Mouse (Mus musculus) liver, embryonic 13.5 days (tissue): ENCODE measurements around the gene Impg1. TPM values are rescaled to one million over a fixed set of nuclear protein-coding genes. Genes with fewer than 3 reads are reported as not detected.

ENCODE experiments used
- ATAC-seq: fragments of 200-750 bp; cut with Nextera tagmentation; 2 replicates; pipeline ENCODE4 v1.8.0; 2017; ENCODE audit warnings: low read depth, mild to moderate bottlenecking, moderate number of reproducible peaks, moderate library complexity
- DNase-seq: peaks from one replicate; pipeline ENCODE4 v3.0.0; 2022
- H3K27ac ChIP-seq: fragments of 300-500 bp; sonication (generic); 2 replicates; pipeline ENCODE4 v1.5.1; 2015; ENCODE audit warnings: moderate library complexity, mild to moderate bottlenecking, inconsistent platforms
- H3K27me3 ChIP-seq: fragments of 300-500 bp; sonication (generic); 2 replicates; pipeline ENCODE4 v1.6.1; 2015; ENCODE audit warnings: mild to moderate bottlenecking, inconsistent platforms
- H3K36me3 ChIP-seq: fragments of 300-500 bp; sonication (generic); 2 replicates; pipeline ENCODE4 v1.6.1; 2015; ENCODE audit warnings: mild to moderate bottlenecking, inconsistent platforms
- H3K4me1 ChIP-seq: fragments of 300-500 bp; sonication (generic); replicated peaks from 2 replicates; pipeline ENCODE4 v1.6.1; 2015; ENCODE audit warnings: inconsistent platforms
- H3K4me2 ChIP-seq: fragments of 300-500 bp; sonication (generic); 2 replicates; pipeline ENCODE4 v1.6.1; 2015; ENCODE audit warnings: inconsistent platforms, mild to moderate bottlenecking, moderate library complexity
- H3K4me3 ChIP-seq: fragments of 300-500 bp; sonication (generic); replicated peaks from 2 replicates; pipeline ENCODE4 v1.5.1; 2015; ENCODE audit warnings: mild to moderate bottlenecking, inconsistent platforms
- H3K9ac ChIP-seq: fragments of 300-500 bp; sonication (generic); 2 replicates; pipeline ENCODE4 v1.6.1; 2015; ENCODE audit warnings: mild to moderate bottlenecking, inconsistent platforms
- H3K9me3 ChIP-seq: fragments of 300-500 bp; sonication (generic); replicated peaks from 2 replicates; pipeline ENCODE4 v1.6.1; 2016; ENCODE audit warnings: inconsistent platforms
- WGBS: fragments of 180-500 bp; shearing (Covaris S2); methylation state at CpG from one replicate; pipeline ENCODE4 v1.1.7; 2015; ENCODE audit not compliant: insufficient replicate concordance; 5-methylcytosine and 5-hydroxymethylcytosine counted together
- polyA plus RNA-seq: library from polyadenylated mRNA; unstranded; fragments of >200 nt; fragmentation: Nextera tagmentation; extraction: Ambion mirVana; gene quantifications from 2 replicates; pipeline ENCODE4 v1.2.1, GENCODE M21; 2015

Gene Impg1
- not detected in 2 replicates for polyA plus RNA-seq

GRCm38 (mm10) chr9:80465381-80465780 lies at the start of gene Impg1:
Impg1 (minus strand) TSS chr9:80465481.
- Histone ChIP-seq H3K27me3 (no peaks in the 10 kb centered on the region), H3K4me3 (no peak within 1 kb of the TSS), H3K27ac (no peak within 1 kb of the TSS), H3K9me3 (no peaks in the 10 kb centered on the region), H3K36me3 (no peaks in the 10 kb centered on the region), H3K4me2 (no peak within 1 kb of the TSS), H3K9ac (no peak within 1 kb of the TSS), H3K4me1 (no peaks in the 10 kb centered on the region)
- DNase-seq (no peak), ATAC-seq (no peak)
- 38% methylated on average over 6 of the region's 6 CpGs for WGBS

GRCm38 (mm10) chr9:80509464-80510153 lies 44.3 kb upstream of the Impg1 start:
- ATAC-seq (no peak), DNase-seq (no peak)
- no peaks in the 10 kb centered on the region for H3K9me3 ChIP-seq
- no peak overlapping the region for H3K4me3 ChIP-seq
- H3K9ac ChIP-seq: no peak overlapping the region
- no peaks in the 10 kb centered on the region for H3K27me3 ChIP-seq
- no peaks in the 10 kb centered on the region for H3K36me3 ChIP-seq
- no peak overlapping the region for H3K4me2 ChIP-seq
- H3K4me1 ChIP-seq: no peaks in the 10 kb centered on the region
- H3K27ac ChIP-seq: no peak overlapping the region
- 54% methylated on average over 7 of the region's 7 CpGs for WGBS

- Histone ChIP-seq H3K9ac (no peak overlapping the region), H3K4me3 (no peak overlapping the region), H3K4me1 (no peaks in the 10 kb centered on the region), H3K27me3 (no peaks in the 10 kb centered on the region), H3K9me3 (no peaks in the 10 kb centered on the region), H3K36me3 (no peaks in the 10 kb centered on the region), H3K27ac (no peak overlapping the region), H3K4me2 (no peak overlapping the region)
- WGBS: 31% methylated on average over 2 of the region's 2 CpGs
- ATAC-seq (no peak), DNase-seq (no peak)
These were observed 39.3 kb upstream of the Impg1 start for GRCm38 (mm10) chr9:80504496-80505012.

- H3K4me3 ChIP-seq: no peak overlapping the region
- H3K27ac ChIP-seq: no peak overlapping the region
- no peak overlapping the region for H3K9ac ChIP-seq
- H3K4me2 ChIP-seq: no peak overlapping the region
- 53% methylated on average over 4 of the region's 4 CpGs for WGBS
- DNase-seq (no peak), ATAC-seq (no peak)
- no peaks in the 10 kb centered on the region for H3K36me3 ChIP-seq
- H3K9me3 ChIP-seq: no peaks in the 10 kb centered on the region; the same call in 1 of the 2 replicates
- H3K4me1 ChIP-seq: no peaks in the 10 kb centered on the region
- H3K27me3 ChIP-seq: no peaks in the 10 kb centered on the region
These were observed 26.3 kb upstream of the Impg1 start for GRCm38 (mm10) chr9:80491591-80491990.

- WGBS: 42% methylated on average over 4 of the region's 4 CpGs
- no peaks in the 10 kb centered on the region for H3K27me3 ChIP-seq
- no peak overlapping the region for H3K9ac ChIP-seq
- H3K4me2 ChIP-seq: no peak overlapping the region
- no peaks in the 10 kb centered on the region for H3K9me3 ChIP-seq
- H3K36me3 ChIP-seq: no peaks in the 10 kb centered on the region
- no peak overlapping the region for H3K4me3 ChIP-seq
- no peak for ATAC-seq
- no peak overlapping the region for H3K27ac ChIP-seq
- no peak for DNase-seq
- no peaks in the 10 kb centered on the region for H3K4me1 ChIP-seq
These were observed 4.9 kb downstream of the Impg1 start for GRCm38 (mm10) chr9:80460420-80460819.

- H3K4me2 ChIP-seq: no peak overlapping the region
- DNase-seq: no peak
- no peaks in the 10 kb centered on the region for H3K9me3 ChIP-seq
- H3K4me1 ChIP-seq: no peaks in the 10 kb centered on the region
- H3K27me3 ChIP-seq: no peaks in the 10 kb centered on the region
- no peak overlapping the region for H3K9ac ChIP-seq
- ATAC-seq: no peak
- H3K36me3 ChIP-seq: no peaks in the 10 kb centered on the region
- 37% methylated on average over 3 of the region's 3 CpGs for WGBS
- no peak overlapping the region for H3K4me3 ChIP-seq
- no peak overlapping the region for H3K27ac ChIP-seq
These were observed 14.6 kb downstream of the Impg1 start for GRCm38 (mm10) chr9:80450467-80451261.

- Histone ChIP-seq H3K4me2 (no peak overlapping the region), H3K4me3 (no peak overlapping the region), H3K27ac (no peak overlapping the region), H3K4me1 (no peaks in the 10 kb centered on the region), H3K9me3 (no peaks in the 10 kb centered on the region), H3K9ac (no peak overlapping the region), H3K36me3 (no peaks in the 10 kb centered on the region), H3K27me3 (no peaks in the 10 kb centered on the region)
- ATAC-seq (no peak), DNase-seq (no peak)
- whole genome bisulfite sequencing: 34% methylated on average over 5 of the region's 5 CpGs
These were observed 24.1 kb downstream of the Impg1 start for GRCm38 (mm10) chr9:80441096-80441710.

- 74% methylated on average over 3 of the region's 3 CpGs for WGBS
- Histone ChIP-seq H3K4me3 (no peak overlapping the region), H3K36me3 (no peaks in the 10 kb centered on the region), H3K27ac (no peak overlapping the region), H3K4me1 (no peaks in the 10 kb centered on the region), H3K4me2 (no peak overlapping the region), H3K9ac (no peak overlapping the region), H3K27me3 (no peaks in the 10 kb centered on the region), H3K9me3 (no peaks in the 10 kb centered on the region)
- no peak for DNase-seq
- ATAC-seq: no peak
These were observed 73.9 kb downstream of the Impg1 start for GRCm38 (mm10) chr9:80391404-80391803.

- Histone ChIP-seq H3K4me2 (no peak overlapping the region), H3K9me3 (no peaks in the 10 kb centered on the region), H3K27ac (no peak overlapping the region), H3K4me3 (no peak overlapping the region), H3K36me3 (no peaks in the 10 kb centered on the region), H3K9ac (no peak overlapping the region), H3K4me1 (no peaks in the 10 kb centered on the region), H3K27me3 (no peaks in the 10 kb centered on the region)
- 74% methylated on average over 5 of the region's 5 CpGs for WGBS
- ATAC-seq: no peak
- no peak for DNase-seq
These were observed 74.3 kb downstream of the Impg1 start for GRCm38 (mm10) chr9:80391002-80391401.

GRCm38 (mm10) chr9:80387890-80388289 lies 77.4 kb downstream of the Impg1 start:
- DNase-seq: no peak
- H3K4me3 ChIP-seq: no peak overlapping the region
- 59% methylated on average over 3 of the region's 3 CpGs for WGBS

GRCm38 (mm10) chr9:80386492-80386891 lies 78.8 kb downstream of the Impg1 start:
- Histone ChIP-seq H3K36me3 (no peaks in the 10 kb centered on the region), H3K27me3 (no peaks in the 10 kb centered on the region), H3K27ac (no peak overlapping the region), H3K4me2 (no peak overlapping the region), H3K9ac (no peak overlapping the region), H3K4me1 (no peaks in the 10 kb centered on the region), H3K9me3 (no peaks in the 10 kb centered on the region), H3K4me3 (no peak overlapping the region)
- ATAC-seq (no peak), DNase-seq (no peak)
- WGBS: 25% methylated on average over 5 of the region's 5 CpGs

More at GRCm38 (mm10) chr9:80387890-80388289, 77.4 kb downstream of the Impg1 start:
- ATAC-seq: no peak
- Histone ChIP-seq H3K4me2 (no peak overlapping the region), H3K9ac (no peak overlapping the region), H3K9me3 (no peaks in the 10 kb centered on the region), H3K36me3 (no peaks in the 10 kb centered on the region), H3K4me1 (no peaks in the 10 kb centered on the region), H3K27me3 (no peaks in the 10 kb centered on the region), H3K27ac (no peak overlapping the region)
